Mouse (Mus musculus): ENCODE results near the gene Hbb-bh1.
"Not testable (repeated sequence)": the region's sequence is repeated elsewhere in the genome, so short reads cannot be mapped to it uniquely, and the experiment has no call there.

Hbb-bh1 gene

DNA sequence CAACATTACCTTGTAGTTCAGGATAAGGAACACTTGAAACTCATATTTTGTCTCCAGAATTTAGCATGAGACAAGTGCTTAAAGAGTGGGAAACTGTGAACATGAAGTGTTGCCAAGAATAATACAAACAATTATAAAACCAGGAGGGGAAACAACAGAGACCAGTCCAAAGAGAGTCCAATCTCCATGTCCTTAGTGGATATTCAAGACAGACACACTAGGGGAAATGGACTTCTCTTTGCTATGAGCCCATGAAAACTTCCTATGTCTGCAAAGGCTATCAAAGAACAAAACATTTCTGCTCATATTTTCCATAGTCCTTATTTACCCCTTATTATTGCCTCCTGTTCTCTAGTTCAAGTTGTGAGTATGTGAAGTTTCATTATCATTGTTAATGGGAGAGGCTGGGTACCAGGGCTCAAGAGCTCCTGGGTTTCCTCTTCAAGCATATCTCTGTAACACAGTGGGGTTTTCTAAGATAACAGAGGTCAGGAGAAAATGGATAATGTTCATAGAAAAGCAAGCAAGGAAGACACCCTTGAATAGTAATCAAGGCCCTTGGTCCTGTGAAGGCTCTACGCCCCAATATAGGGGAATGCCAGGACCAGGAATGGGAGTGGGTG is 31.6 kb downstream of the Hbb-bh1 start:
- no peak for DNase-seq

DNA sequence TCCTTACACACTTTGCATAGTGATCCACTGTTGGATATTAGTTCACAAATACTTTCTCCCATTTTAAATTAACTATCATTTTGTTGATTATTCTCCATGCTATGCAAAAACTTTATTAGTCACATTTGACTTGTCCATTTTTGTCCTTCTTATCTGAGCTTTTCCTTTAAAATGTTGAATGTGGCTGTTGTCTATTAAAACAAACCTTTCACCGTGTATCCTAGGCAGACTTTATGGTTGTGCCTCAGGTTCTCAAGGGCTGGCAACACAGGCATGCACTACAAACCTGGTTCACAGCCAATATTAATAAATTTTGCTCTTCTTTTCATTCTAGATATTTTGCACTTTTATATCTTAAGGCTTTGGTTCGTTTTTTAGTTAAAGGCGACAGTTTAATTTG is 32.2 kb downstream of the Hbb-bh1 start:
- no peak for DNase-seq

DNA sequence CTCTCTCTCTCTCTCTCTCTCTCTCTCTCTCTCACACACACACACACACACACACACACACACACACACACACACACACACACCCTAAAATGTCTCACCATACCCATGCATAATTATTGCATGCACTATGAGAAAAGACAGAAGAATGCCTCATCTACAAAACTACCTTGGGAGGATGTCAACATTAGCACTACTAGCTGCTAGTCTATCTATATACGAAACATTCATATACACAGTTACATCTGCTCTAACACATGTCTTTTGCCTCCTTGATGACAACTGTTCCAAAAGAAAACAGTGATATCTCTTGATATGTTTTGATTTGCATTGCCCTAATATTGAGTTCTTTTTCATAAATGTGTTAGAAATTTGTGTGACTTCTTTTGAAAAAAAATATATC is 32.7 kb downstream of the Hbb-bh1 start:
- no peak for DNase-seq

DNA sequence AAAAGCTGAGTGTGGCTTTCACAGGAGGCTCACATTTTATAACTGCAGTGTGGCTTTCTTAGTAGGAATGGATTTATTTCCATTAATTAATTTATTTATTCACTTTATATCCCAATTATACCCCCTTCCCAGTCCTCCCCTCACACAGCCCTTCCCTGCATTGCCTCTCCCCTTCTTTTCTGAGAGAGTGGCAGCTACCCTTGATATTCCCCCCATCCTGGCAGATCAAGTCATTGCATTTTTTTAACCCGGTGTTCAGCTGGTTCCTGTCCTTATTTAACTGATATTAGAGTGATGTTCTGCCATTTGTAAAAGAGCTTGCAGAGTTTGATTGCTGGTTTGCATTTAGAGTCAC is 33.2 kb downstream of the Hbb-bh1 start:
- DNase-seq: no peak

DNA sequence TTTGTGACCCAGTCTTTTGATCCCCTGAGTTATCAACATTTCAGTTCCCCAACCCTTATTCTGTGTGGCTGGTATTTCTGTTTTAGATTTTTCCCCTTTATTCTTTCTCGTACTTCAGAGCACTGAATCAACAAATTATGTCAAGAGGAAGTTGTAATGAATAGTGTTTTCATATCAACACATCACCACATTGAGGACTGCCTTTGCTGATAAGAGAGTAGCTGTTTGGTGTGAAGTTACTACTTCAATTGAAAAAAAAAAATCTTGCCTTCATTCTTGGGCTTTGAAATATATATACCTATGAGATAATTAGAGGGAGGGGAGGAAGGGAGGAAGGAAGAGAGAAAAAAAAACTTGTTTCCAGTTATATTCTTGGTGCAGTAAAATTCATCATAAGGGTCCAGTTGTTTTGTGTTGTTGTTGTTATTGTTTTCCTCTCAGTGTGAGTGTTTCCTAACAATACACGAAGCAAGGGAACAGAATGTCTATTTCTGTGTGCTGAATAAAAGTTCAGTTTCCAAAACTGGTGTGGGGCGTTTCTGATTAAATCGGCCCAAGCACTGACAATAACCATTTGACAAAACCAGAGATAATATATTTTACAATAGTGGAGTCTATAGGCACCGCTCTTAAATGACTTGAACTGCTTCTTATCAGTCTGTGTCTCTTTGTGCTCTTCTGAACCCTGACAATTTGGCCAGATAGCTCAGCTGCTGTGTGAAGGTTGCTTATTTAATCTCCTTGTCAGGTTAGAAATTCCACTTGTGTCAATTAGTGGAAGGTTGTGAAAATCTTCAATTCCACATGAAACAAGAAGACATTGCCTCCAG is 33.8 kb downstream of the Hbb-bh1 start:
- no peak for DNase-seq

DNA sequence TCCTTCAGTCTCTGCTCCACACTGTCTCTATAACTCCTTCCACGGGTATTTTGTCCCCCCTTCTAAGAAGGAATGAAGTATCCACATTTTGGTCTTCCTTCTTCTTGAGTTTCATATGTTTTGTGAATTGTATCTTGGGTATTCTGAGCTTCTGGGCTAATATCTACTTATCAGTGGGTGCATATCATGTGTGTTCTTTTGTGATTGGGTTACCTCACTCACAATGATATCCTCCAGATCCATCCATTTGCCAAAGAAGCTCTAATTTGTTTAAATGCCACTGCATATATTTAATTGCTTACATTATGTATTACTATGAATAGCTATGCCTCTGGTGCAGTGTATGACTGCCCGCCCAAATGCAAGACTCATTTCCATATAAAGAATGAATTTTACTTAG is 34.8 kb downstream of the Hbb-bh1 start:
- DNase-seq: not testable (repeated sequence)

DNA sequence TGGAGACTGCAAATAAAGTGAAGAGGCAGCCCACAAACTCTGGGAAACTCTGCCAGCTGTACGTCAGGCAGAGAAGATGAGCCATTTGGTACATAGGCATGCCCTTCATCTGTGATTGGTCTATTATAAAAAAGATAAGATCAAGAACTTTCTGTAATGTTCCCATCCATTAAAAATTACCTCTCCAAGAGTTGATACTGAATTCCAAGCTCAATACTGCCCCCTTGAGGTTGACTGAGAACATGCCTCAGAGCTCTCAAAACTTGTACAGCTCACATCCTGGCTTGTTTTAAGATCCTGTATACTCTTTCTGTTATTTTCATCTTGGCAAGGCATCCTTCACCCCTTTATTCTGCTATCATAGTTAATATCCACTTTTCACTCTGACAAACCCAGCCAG is 36.1 kb downstream of the Hbb-bh1 start:
- DNase-seq: peak in 1 of 2 experiments; percentile 2

DNA sequence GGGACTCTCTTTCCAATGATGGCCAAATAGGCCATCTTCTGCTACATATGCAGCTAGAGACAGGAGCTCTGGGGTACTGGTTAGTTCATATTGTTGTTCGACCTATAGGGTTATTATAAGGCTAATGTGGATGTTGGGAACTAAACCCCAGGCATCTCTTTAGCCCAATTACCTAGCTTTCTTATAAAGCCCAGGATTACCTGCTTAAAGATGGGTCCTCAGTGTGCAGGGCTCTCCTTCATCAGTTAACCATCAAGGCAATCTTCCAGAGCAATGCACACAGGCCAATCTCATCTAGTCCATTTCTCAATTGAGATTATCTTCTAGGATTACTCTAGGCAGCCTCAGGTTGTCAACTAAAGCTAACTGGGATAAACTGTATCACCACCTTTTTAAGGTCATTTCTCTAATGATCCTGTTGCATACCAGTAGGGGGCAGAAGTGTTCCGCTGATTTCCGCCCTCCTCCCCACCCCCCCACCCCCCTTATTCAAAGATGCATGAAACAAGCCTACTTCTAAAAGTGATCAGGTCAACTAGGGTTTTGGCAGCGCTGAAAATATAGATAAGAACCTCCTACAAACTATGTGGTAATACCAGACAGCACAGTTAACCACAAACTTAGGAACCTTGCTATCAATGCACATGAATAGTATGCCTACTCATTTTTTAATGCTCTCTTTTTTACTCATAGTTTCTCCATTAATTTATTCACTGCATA is 50.1 kb downstream of the Hbb-bh1 start:
- DNase-seq: no peak

DNA sequence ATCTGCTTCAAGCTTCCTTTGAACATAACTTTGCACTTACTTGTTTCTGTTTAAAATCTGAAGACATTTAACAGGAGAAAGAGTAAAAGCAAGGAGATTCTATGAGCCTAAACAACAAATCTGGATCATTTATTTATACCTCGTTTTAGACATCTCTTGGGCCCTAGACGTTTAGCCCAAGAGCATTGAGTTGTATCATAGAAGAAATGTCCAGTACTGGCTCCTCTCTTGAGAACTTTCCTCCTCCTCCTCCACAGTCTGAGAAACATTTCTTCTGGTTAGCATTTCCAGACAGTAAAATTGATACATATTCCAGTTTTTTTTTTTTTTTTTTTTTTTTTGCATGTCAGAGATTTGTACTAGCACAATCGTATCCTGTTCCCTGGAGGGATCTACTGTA is 51.2 kb downstream of the Hbb-bh1 start, which contains the start of gene Olfr67:
Gene Olfr67 (minus strand): TSS at position 101 of the 400 bp plus-strand sequence.
- DNase-seq: no peak
